Mouse (Mus musculus): Measurements from ENCODE around the gene Zfp87. TPM values are rescaled to one million over a fixed set of nuclear protein-coding genes. Genes with fewer than 3 reads are reported as not detected.

Gene Zfp87
- polyA plus RNA-seq, 1 experiment from 2014 or later = 34.3 TPM

GRCm38 (mm10) chr13:67483625-67484423 lies 42.2 kb downstream of the Zfp87 start, which contains the start of gene Zfp874b:
Gene Zfp874b (minus strand): TSS chr13:67484258.
- Histone ChIP-seq H3K9ac (peak within 1 kb of the TSS; percentile 70), H3K9me3 (replicated peaks) (no peaks in the 10 kb centered on the region), H3K4me1 (peaks cover 10% of the 10 kb centered on the region; the same call in 1 of the 2 replicates), H3K4me3 (peak within 1 kb of the TSS; percentile 58), H3K36me3 (ENCODE audit: poor library complexity, severe bottlenecking) (peaks cover 9% of the 10 kb centered on the region), H3K27ac (no peak within 1 kb of the TSS), H3K27me3 (no peaks in the 10 kb centered on the region), H3K4me2 (peak within 1 kb of the TSS; percentile 74)
- 7% methylated on average over 20 of the region's 20 CpGs for WGBS
- ATAC-seq = peak; percentile 97

- ATAC-seq = no peak
- Histone ChIP-seq H3K4me3 (no peak overlapping the region), H3K4me2 (no peak overlapping the region), H3K9ac (no peak overlapping the region), H3K36me3 (ENCODE audit: poor library complexity, severe bottlenecking) (no peaks in the 10 kb centered on the region), H3K4me1 (peaks cover 10% of the 10 kb centered on the region; the same call in 1 of the 2 replicates), H3K27me3 (no peaks in the 10 kb centered on the region), H3K27ac (no peak overlapping the region), H3K9me3 (replicated peaks) (no peaks in the 10 kb centered on the region)
- 60% methylated on average over 4 of the region's 4 CpGs for WGBS
Measured at GRCm38 (mm10) chr13:67481528-67481927, 44.4 kb downstream of the Zfp87 start.

- Histone ChIP-seq H3K27me3 (no peaks in the 10 kb centered on the region), H3K27ac (no peak overlapping the region), H3K4me2 (no peak overlapping the region), H3K4me3 (no peak overlapping the region), H3K9me3 (replicated peaks) (no peaks in the 10 kb centered on the region), H3K36me3 (ENCODE audit: poor library complexity, severe bottlenecking) (peaks cover 16% of the 10 kb centered on the region; the same call in 1 of the 2 replicates), H3K4me1 (no peaks in the 10 kb centered on the region), H3K9ac (no peak overlapping the region)
- 90% methylated on average over 3 of the region's 3 CpGs for WGBS
- ATAC-seq = no peak
Measured at GRCm38 (mm10) chr13:67469274-67469673, 56.7 kb downstream of the Zfp87 start.

Other genes starting within 250 kb of the Zfp87 start
- 3.2 and 3.7 TPM in 2 replicates for gene Zfp458, start 247.7 kb downstream of the Zfp87 start, polyA plus RNA-seq (2015; fragmentation: Nextera tagmentation; extraction: Ambion mirVana)
- 0.87 and 1.00 TPM in 2 replicates for gene Zfp457, start 219.7 kb downstream of the Zfp87 start, polyA plus RNA-seq (2015; fragmentation: Nextera tagmentation; extraction: Ambion mirVana)
- 1.5 and 1.6 TPM in 2 replicates for gene Zfp595, start 193.6 kb downstream of the Zfp87 start, polyA plus RNA-seq (2015; fragmentation: Nextera tagmentation; extraction: Ambion mirVana)
- 0.88 TPM in 1 of 2 replicates, not detected in the other for gene Gm28044, start 165.6 kb downstream of the Zfp87 start, polyA plus RNA-seq (2015; fragmentation: Nextera tagmentation; extraction: Ambion mirVana)
- 0.55 and 0.70 TPM in 2 replicates for gene Zfp953, start 165.6 kb downstream of the Zfp87 start, polyA plus RNA-seq (2015; fragmentation: Nextera tagmentation; extraction: Ambion mirVana)
- not detected in 2 replicates for gene Gm28041, start 150.4 kb downstream of the Zfp87 start, polyA plus RNA-seq (2015; fragmentation: Nextera tagmentation; extraction: Ambion mirVana)
- 0.34 and 0.44 TPM in 2 replicates for gene Zfp456, start 150.4 kb downstream of the Zfp87 start, polyA plus RNA-seq (2015; fragmentation: Nextera tagmentation; extraction: Ambion mirVana)
- 3.2 and 5.2 TPM in 2 replicates for gene Zfp429, start 126.4 kb downstream of the Zfp87 start, polyA plus RNA-seq (2015; fragmentation: Nextera tagmentation; extraction: Ambion mirVana)
- 0.59 and 0.64 TPM in 2 replicates for gene Zfp459, start 104.8 kb downstream of the Zfp87 start, polyA plus RNA-seq (2015; fragmentation: Nextera tagmentation; extraction: Ambion mirVana)
- 4.7 and 5.8 TPM in 2 replicates for gene Zfp874a, start 74.6 kb downstream of the Zfp87 start, polyA plus RNA-seq (2015; fragmentation: Nextera tagmentation; extraction: Ambion mirVana)
- 1.7 TPM in 2 replicates for gene Zfp874b, start 41.9 kb downstream of the Zfp87 start, polyA plus RNA-seq (2015; fragmentation: Nextera tagmentation; extraction: Ambion mirVana)
- gene Zfp58, start 25.6 kb downstream of the Zfp87 start, polyA plus RNA-seq (2015; fragmentation: Nextera tagmentation; extraction: Ambion mirVana) = 13.9 TPM in 2 replicates
- gene Gm26965, start within 50 bp of the Zfp87 start, polyA plus RNA-seq (2015; fragmentation: Nextera tagmentation; extraction: Ambion mirVana) = not detected in 2 replicates
- gene Zfp748, start 27.7 kb upstream of the Zfp87 start, polyA plus RNA-seq (2015; fragmentation: Nextera tagmentation; extraction: Ambion mirVana) = 14.0 and 16.8 TPM in 2 replicates
- gene Zfp729b, start 83.5 kb upstream of the Zfp87 start, polyA plus RNA-seq (2015; fragmentation: Nextera tagmentation; extraction: Ambion mirVana) = 4.4 and 5.1 TPM in 2 replicates
- not detected in 2 replicates for gene Gm49345, start 111.6 kb upstream of the Zfp87 start, polyA plus RNA-seq (2015; fragmentation: Nextera tagmentation; extraction: Ambion mirVana)
- 3.7 and 3.9 TPM in 2 replicates for gene Zfp729a, start 111.6 kb upstream of the Zfp87 start, polyA plus RNA-seq (2015; fragmentation: Nextera tagmentation; extraction: Ambion mirVana)
- 13.0 and 16.2 TPM in 2 replicates for gene Zfp738, start 160.9 kb upstream of the Zfp87 start, polyA plus RNA-seq (2015; fragmentation: Nextera tagmentation; extraction: Ambion mirVana)
- gene Zfp65, start 203.0 kb upstream of the Zfp87 start, polyA plus RNA-seq (2015; fragmentation: Nextera tagmentation; extraction: Ambion mirVana) = 10.1 and 10.5 TPM in 2 replicates
- 6.8 and 8.7 TPM in 2 replicates for gene Zfp85, start 229.1 kb upstream of the Zfp87 start, polyA plus RNA-seq (2015; fragmentation: Nextera tagmentation; extraction: Ambion mirVana)